21 mouse cellular contexts compared by ENCODE assay signal in genomic region chr6:93961782-93962181, GRCm38 (mm10).
"Had no signal": no experiment of that assay in that cellular context is flagged by ENCODE, and none has a peak within 500 bp of the region (broad histone marks: within the 10 kb centered on the region; RNA-seq: fewer than 3 reads in every experiment).

No protein-coding gene starts in this region.

- ATAC-seq: liver, postnatal 0 days; lung, postnatal 0 days; midbrain, embryonic 13.5 days; midbrain, embryonic 16.5 days had no signal

- H3K27me3 ChIP-seq: limb, embryonic 12.5 days; limb, embryonic 15.5 days; megakaryocyte, embryonic 14.5 days; midbrain, embryonic 13.5 days; neural tube, embryonic 13.5 days; stomach, embryonic 15.5 days had no signal

- H3K36me3 ChIP-seq: limb, embryonic 12.5 days; limb, embryonic 15.5 days; midbrain, embryonic 10.5 days; midbrain, embryonic 13.5 days; neural tube, embryonic 13.5 days; stomach, embryonic 15.5 days had no signal

- DNase-seq: kidney, postnatal 14 days; kidney, postnatal 4 days; left cerebral cortex, postnatal 4 days; liver, postnatal 0 days; lung, embryonic 14.5 days; retina, postnatal 1 day; right cerebral cortex, postnatal 25 days; spleen, adult 18-20 months; thymus, postnatal 25 days had no signal

- H3K9ac ChIP-seq: limb, embryonic 15.5 days; liver, embryonic 14.5 days; liver, postnatal 0 days; lung, embryonic 14.5 days; midbrain, embryonic 13.5 days; neural tube, embryonic 13.5 days; stomach, embryonic 15.5 days had no signal

- H3K27ac ChIP-seq: limb, embryonic 12.5 days; limb, embryonic 15.5 days; liver, embryonic 14.5 days; midbrain, embryonic 10.5 days; midbrain, embryonic 13.5 days; neural tube, embryonic 13.5 days; stomach, embryonic 15.5 days had no signal

- H3K9me3 ChIP-seq: limb, embryonic 12.5 days; limb, embryonic 15.5 days; megakaryocyte, embryonic 14.5 days; midbrain, embryonic 10.5 days; midbrain, embryonic 13.5 days; neural tube, embryonic 13.5 days; stomach, embryonic 15.5 days had no signal

- H3K4me2 ChIP-seq: limb, embryonic 12.5 days; limb, embryonic 15.5 days; liver, embryonic 11.5 days; lung, embryonic 14.5 days; midbrain, embryonic 13.5 days; neural tube, embryonic 13.5 days; stomach, embryonic 15.5 days had no signal

- H3K4me1 ChIP-seq: limb, embryonic 12.5 days; limb, embryonic 15.5 days; megakaryocyte, embryonic 14.5 days; stomach, embryonic 15.5 days had no signal

- H3K4me3 ChIP-seq: limb, embryonic 12.5 days; limb, embryonic 15.5 days; megakaryocyte, embryonic 14.5 days; midbrain, embryonic 10.5 days; midbrain, embryonic 13.5 days; myocyte; neural tube, embryonic 13.5 days; stomach, embryonic 15.5 days had no signal
